Mouse (Mus musculus) embryonic facial prominence, embryonic 14.5 days (tissue): Measurements from ENCODE around the gene Rfx8. TPM values are rescaled to one million over a fixed set of nuclear protein-coding genes. Genes with fewer than 3 reads are reported as not detected.
A peak's percentile ranks its signal among the peaks of the same experiment; 100 is the strongest.

Experiments
- ATAC-seq: fragments of 200-750 bp; cut with Nextera tagmentation; 2 replicates; pipeline ENCODE4 v1.8.0; 2017; ENCODE audit warnings: low read depth, moderate number of reproducible peaks, moderate TSS enrichment
- DNase-seq: peaks from one replicate; pipeline ENCODE4 v3.0.0-alpha.2; 2015; ENCODE audit warnings: low spot score
- H3K27ac ChIP-seq: fragments of 300-500 bp; sonication (generic); replicated peaks from 2 replicates; pipeline ENCODE4 v1.5.1; 2014; ENCODE audit warnings: low read depth, mild to moderate bottlenecking, low read length, moderate library complexity
- H3K27me3 ChIP-seq: fragments of 300-500 bp; sonication (generic); replicated peaks from 2 replicates; pipeline ENCODE4 v1.6.1; 2014; ENCODE audit warnings: low read length; ENCODE audit not compliant: control insufficient read depth, insufficient read depth
- H3K36me3 ChIP-seq: fragments of 300-500 bp; sonication (generic); 2 replicates; pipeline ENCODE4 v1.6.1; 2014; ENCODE audit warnings: low read length, mixed read lengths; ENCODE audit not compliant: control insufficient read depth, insufficient read depth
- H3K4me1 ChIP-seq: fragments of 300-500 bp; sonication (generic); 2 replicates; pipeline ENCODE4 v1.6.1; 2014; ENCODE audit warnings: antibody characterized with exemption, low read length; ENCODE audit not compliant: control insufficient read depth, insufficient read depth
- H3K4me2 ChIP-seq: fragments of 300-500 bp; sonication (generic); 2 replicates; pipeline ENCODE4 v1.6.1; 2014; ENCODE audit warnings: low read depth, mild to moderate bottlenecking, low read length, moderate library complexity, mixed read lengths
- H3K4me3 ChIP-seq: fragments of 300-500 bp; sonication (generic); 2 replicates; pipeline ENCODE4 v1.5.1; 2014; ENCODE audit warnings: low read depth, mild to moderate bottlenecking, low read length
- H3K9ac ChIP-seq: fragments of 300-500 bp; sonication (generic); 2 replicates; pipeline ENCODE4 v1.6.1; 2014; ENCODE audit warnings: low read depth, mild to moderate bottlenecking, low read length, moderate library complexity, mixed read lengths
- H3K9me3 ChIP-seq: fragments of 300-500 bp; sonication (generic); 2 replicates; pipeline ENCODE4 v1.6.1; 2016; ENCODE audit warnings: low read length; ENCODE audit not compliant: control insufficient read depth
- WGBS: fragments of 180-500 bp; shearing (Covaris S2); extraction: QIAGEN DNeasy Blood & Tissue Kit; methylation state at CpG from one replicate; pipeline ENCODE4 v1.1.7; 2014; 5-methylcytosine and 5-hydroxymethylcytosine counted together
- polyA plus RNA-seq: library from polyadenylated mRNA; unstranded; fragments of >200 nt; fragmentation: Nextera tagmentation; extraction: Ambion mirVana; gene quantifications from 2 replicates; pipeline ENCODE4 v1.2.1, GENCODE M21; 2014

Rfx8 gene
- polyA plus RNA-seq, 1 experiment from 2014 or later: 2.0 TPM

- 0 out of 2 replicates have a peak overlapping the region, but pooled peaks have one; percentile 39 for H3K27ac ChIP-seq
- no peak overlapping the region for H3K4me3 ChIP-seq
- ATAC-seq (peak; percentile 34; the same call in 1 of the 2 replicates), DNase-seq (peak; percentile 77)
- WGBS: 23% methylated on average over 9 of the region's 9 CpGs
- H3K36me3 ChIP-seq: no peaks in the 10 kb centered on the region
- H3K4me1 ChIP-seq: peaks cover 10% of the 10 kb centered on the region
- H3K27me3 ChIP-seq: no peaks in the 10 kb centered on the region
- no peaks in the 10 kb centered on the region for H3K9me3 ChIP-seq
- no peak overlapping the region for H3K9ac ChIP-seq
- no peak overlapping the region for H3K4me2 ChIP-seq
Measured at GRCm38 (mm10) chr1:39731543-39731942, 10.7 kb upstream of the Rfx8 start.

- H3K4me1 ChIP-seq: peaks cover 6% of the 10 kb centered on the region
- no peak overlapping the region for H3K9ac ChIP-seq
- 0 out of 2 replicates have a peak, but pooled peaks have one; percentile 19 for ATAC-seq
- H3K9me3 ChIP-seq: no peaks in the 10 kb centered on the region
- 28% methylated on average over 5 of the region's 5 CpGs for WGBS
- no peak overlapping the region for H3K27ac ChIP-seq
- no peaks in the 10 kb centered on the region for H3K27me3 ChIP-seq
- no peak for DNase-seq
- H3K4me2 ChIP-seq: no peak overlapping the region
- no peaks in the 10 kb centered on the region for H3K36me3 ChIP-seq
- no peak overlapping the region for H3K4me3 ChIP-seq
Measured at GRCm38 (mm10) chr1:39730868-39731267, 10.1 kb upstream of the Rfx8 start.

GRCm38 (mm10) chr1:39729919-39730318, 9.1 kb upstream of the Rfx8 start:
- no peak for DNase-seq
- Histone ChIP-seq H3K4me3 (no peak overlapping the region), H3K9me3 (no peaks in the 10 kb centered on the region), H3K27ac (no peak overlapping the region), H3K36me3 (no peaks in the 10 kb centered on the region), H3K9ac (no peak overlapping the region), H3K27me3 (no peaks in the 10 kb centered on the region), H3K4me2 (no peak overlapping the region), H3K4me1 (peaks cover 5% of the 10 kb centered on the region)
- ATAC-seq: no peak
- 69% methylated on average over 6 of the region's 6 CpGs for WGBS

- Histone ChIP-seq H3K4me2 (peak overlapping the region; percentile 84), H3K9me3 (no peaks in the 10 kb centered on the region), H3K4me1 (peaks cover 7% of the 10 kb centered on the region), H3K27me3 (no peaks in the 10 kb centered on the region), H3K9ac (peak overlapping the region; percentile 71), H3K27ac (peak overlapping the region; percentile 23; the same call in 1 of the 2 replicates), H3K4me3 (peak overlapping the region; percentile 46), H3K36me3 (no peaks in the 10 kb centered on the region)
- DNase-seq (no peak), ATAC-seq (peak; percentile 50)
- WGBS: 23% methylated on average over 9 of the region's 9 CpGs
Measured at GRCm38 (mm10) chr1:39721351-39721726, 542 bp upstream of the Rfx8 start.

GRCm38 (mm10) chr1:39720186-39720585, 611 bp downstream of the Rfx8 start:
- peak overlapping the region; percentile 71; the same call in 1 of the 2 replicates for H3K9ac ChIP-seq
- H3K9me3 ChIP-seq: no peaks in the 10 kb centered on the region
- no peaks in the 10 kb centered on the region for H3K27me3 ChIP-seq
- H3K27ac ChIP-seq: peak overlapping the region; percentile 23; the same call in 1 of the 2 replicates
- no peaks in the 10 kb centered on the region for H3K36me3 ChIP-seq
- 19% methylated on average over 2 of the region's 2 CpGs for WGBS
- peak overlapping the region; percentile 84 for H3K4me2 ChIP-seq
- DNase-seq: no peak
- H3K4me1 ChIP-seq: peaks cover 8% of the 10 kb centered on the region
- ATAC-seq: no peak
- H3K4me3 ChIP-seq: peak overlapping the region; percentile 46

GRCm38 (mm10) chr1:39715551-39715950, 5.2 kb downstream of the Rfx8 start:
- Histone ChIP-seq H3K36me3 (no peaks in the 10 kb centered on the region), H3K9ac (no peak overlapping the region), H3K4me1 (peaks cover 17% of the 10 kb centered on the region), H3K27ac (0 out of 2 replicates have a peak overlapping the region, but pooled peaks have one; percentile 84), H3K9me3 (no peaks in the 10 kb centered on the region), H3K4me3 (no peak overlapping the region), H3K27me3 (no peaks in the 10 kb centered on the region), H3K4me2 (no peak overlapping the region)
- ATAC-seq (no peak), DNase-seq (no peak)
- 90% methylated on average over 7 of the region's 7 CpGs for whole genome bisulfite sequencing

- peaks cover 17% of the 10 kb centered on the region for H3K4me1 ChIP-seq
- H3K4me3 ChIP-seq: no peak overlapping the region
- H3K27ac ChIP-seq: peak overlapping the region; percentile 84
- H3K9me3 ChIP-seq: no peaks in the 10 kb centered on the region
- no peak overlapping the region; the same call in 1 of the 2 replicates for H3K9ac ChIP-seq
- no peak overlapping the region for H3K4me2 ChIP-seq
- no peaks in the 10 kb centered on the region for H3K27me3 ChIP-seq
- 82% methylated on average over 3 of the region's 3 CpGs for WGBS
- DNase-seq: no peak
- ATAC-seq: no peak
- no peaks in the 10 kb centered on the region for H3K36me3 ChIP-seq
Measured at GRCm38 (mm10) chr1:39714729-39715128, 6.1 kb downstream of the Rfx8 start.

GRCm38 (mm10) chr1:39713842-39714658, 6.7 kb downstream of the Rfx8 start:
- Histone ChIP-seq H3K27me3 (no peaks in the 10 kb centered on the region), H3K4me2 (peak overlapping the region; percentile 14; the same call in 1 of the 2 replicates), H3K9ac (peak overlapping the region; percentile 15; the same call in 1 of the 2 replicates), H3K27ac (peak overlapping the region; percentile 84), H3K4me1 (peaks cover 17% of the 10 kb centered on the region), H3K9me3 (no peaks in the 10 kb centered on the region), H3K4me3 (no peak overlapping the region), H3K36me3 (no peaks in the 10 kb centered on the region)
- ATAC-seq (peak; percentile 79), DNase-seq (peak; percentile 92)
- whole genome bisulfite sequencing: 31% methylated on average over 16 of the region's 16 CpGs
